Mouse (Mus musculus) heart, postnatal 36 days (tissue): ENCODE measurements around the gene Arhgdib. TPM values are rescaled to one million over a fixed set of nuclear protein-coding genes. Genes with fewer than 3 reads are reported as not detected.
"Not testable (repeated sequence)": the region's sequence is repeated elsewhere in the genome, so short reads cannot be mapped to it uniquely, and the experiment has no call there.

Source experiments
- DNase-seq, 2 experiments: peaks; one replicate each; pipeline ENCODE4 v3.0.0; 2021 to 2022
- intact Hi-C: fragments of 180-260 bp; cut with DNase I; formaldehyde crosslinking; loops from one replicate; pipeline ENCODE4 v1.15.1; 2025
- total RNA-seq, 2 experiments: library from RNA; stranded (reverse); gene quantifications; 2 replicates each; pipeline ENCODE4 v1.2.3; 2021

Gene Arhgdib
- total RNA-seq, 2 experiments from 2014 or later, result 25.5 to 27.2 TPM

DNA sequence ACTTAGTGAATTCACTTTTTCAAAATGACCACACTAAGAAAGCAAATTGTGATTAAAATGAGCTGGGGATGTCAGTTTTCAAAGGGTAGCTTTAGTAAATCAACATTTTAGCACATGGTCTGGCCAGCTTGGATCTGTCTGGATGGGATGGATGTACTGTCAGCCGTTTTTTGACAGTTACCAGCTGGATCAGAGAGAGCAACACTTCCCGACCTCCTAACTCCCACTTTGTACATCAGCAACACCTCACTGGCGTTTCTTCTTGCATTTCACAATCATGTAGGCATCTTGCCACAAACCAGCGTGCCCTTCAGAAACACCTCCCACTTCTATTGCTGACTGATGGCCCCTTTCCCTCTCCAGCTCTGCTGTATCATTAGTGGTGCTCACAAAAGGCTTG lies 43.5 kb downstream of the Arhgdib start:
- DNase-seq, result peak in 1 of 2 experiments; percentile 45
- intact Hi-C loops, result no loop called here

DNA sequence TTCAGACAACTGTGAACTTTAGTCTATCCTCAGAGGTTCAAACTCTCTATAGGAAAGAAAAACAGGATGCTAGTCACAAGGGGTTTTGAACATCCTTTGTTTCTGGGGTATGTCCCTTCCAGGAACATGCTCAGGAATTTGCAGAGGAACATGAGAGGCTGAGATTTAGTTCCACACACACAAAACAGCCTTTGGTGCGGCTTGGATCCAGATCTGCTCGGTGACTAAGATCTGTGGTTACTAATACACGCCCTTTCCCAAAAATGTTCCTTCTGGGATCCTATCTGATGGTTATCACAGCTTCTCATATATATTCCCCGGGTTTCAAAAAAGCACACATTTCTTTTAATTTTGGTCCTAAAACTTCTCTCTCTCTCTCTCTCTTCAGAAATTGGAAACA lies 43.9 kb downstream of the Arhgdib start:
- intact Hi-C loops, result no loop called here
- DNase-seq, result no peak

DNA sequence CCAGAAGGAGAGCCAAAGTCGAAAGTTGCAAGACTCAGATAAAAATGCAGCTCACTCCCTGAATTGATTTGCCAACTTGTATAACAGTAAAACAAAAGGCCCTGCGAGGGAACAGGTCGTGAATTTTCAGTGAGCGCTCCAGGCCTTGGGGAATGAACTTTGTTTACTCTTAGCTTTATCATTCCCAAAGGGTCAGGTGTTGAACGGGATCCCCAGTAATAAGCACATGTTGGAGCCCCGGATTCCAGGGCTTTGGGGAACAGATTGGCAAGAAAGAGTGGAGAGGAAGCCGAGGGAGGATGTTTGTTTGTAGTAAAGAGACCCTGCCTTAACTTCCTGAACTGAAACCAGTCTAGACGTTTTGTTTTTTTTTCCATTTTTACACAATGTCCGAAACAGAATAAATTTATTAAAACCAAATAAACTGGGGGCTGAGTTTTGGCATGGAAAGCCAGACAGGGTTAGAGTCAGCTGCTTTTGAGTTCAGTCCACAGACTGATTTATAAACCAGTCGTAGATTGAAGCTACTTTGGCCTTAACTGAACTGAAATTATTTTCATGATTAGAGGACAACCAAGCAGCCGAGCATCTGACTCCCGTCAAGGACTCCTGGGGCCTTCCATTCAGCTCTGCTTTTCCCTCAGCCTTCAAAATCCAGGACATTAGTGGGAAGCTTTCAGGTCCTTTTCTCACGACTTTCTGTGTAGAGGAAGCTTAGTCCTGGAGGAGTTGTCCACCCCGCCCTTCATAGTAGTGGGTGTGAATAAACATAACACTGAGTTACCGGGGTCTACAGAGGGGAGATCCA lies 47.0 kb downstream of the Arhgdib start:
- intact Hi-C loops, result no loop called here
- peak in 1 of 2 experiments; percentile 49 for DNase-seq

DNA sequence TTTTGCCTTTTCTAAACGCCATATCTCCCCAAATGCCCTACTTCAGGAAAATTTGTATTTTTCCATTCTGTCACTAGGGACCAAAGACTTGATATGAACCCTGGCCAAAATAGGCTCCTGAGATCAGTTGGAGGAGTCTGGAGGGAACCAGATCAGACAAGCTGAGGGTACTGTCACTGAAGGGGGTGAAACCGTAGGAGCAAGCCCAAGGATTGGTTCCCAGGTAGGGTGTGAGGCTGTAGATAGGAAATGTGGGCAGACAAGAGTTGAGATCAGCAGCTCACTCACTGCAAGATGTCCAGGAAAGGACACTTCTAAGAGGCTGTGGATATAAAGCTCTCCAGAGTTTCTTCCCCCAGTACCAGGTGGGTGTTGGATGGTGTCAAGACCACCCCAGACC lies 49.7 kb downstream of the Arhgdib start:
- intact Hi-C loops, result no loop called here
- DNase-seq, result no peak

DNA sequence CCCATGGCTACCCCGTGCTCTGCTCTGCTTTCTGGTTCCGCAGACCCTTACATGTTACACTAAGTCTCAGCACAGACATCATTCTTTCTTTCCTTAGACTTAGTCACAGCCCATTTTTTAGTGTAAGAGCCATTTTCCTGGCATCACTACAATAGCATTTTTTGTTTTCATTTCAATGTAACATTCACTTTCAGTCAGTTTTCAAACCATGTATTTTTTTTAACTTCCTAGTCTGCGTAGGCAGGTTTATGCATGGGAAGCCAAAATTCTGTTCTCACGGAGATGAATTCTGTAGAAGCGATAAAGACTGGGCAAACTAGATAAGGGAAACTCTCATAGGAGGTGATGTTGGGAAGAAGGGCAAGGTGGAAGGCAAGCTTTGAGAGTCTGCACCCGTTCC lies 52.1 kb downstream of the Arhgdib start:
- no peak for DNase-seq
- intact Hi-C loops, result no loop called here

DNA sequence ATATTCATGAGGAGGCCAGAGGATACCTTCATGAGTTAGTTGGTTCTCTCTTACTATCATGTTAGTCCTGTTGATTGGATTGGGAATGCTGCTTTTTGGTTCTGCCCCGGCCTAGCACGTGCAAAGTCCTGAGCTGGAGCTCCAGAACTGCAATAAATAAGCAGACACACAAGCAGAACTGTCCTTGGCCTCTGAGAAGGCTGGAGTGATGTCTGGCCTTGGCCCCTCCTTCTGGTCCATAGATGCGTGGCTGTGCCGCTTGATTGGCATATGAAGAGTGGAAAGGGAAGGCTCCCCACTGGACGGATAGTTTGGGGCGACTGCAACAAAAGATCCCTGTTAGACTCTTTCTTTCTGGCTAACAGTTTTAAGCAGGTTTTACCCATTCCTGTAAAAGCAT lies 52.6 kb downstream of the Arhgdib start:
- no peak for DNase-seq
- intact Hi-C loops, result no loop called here

DNA sequence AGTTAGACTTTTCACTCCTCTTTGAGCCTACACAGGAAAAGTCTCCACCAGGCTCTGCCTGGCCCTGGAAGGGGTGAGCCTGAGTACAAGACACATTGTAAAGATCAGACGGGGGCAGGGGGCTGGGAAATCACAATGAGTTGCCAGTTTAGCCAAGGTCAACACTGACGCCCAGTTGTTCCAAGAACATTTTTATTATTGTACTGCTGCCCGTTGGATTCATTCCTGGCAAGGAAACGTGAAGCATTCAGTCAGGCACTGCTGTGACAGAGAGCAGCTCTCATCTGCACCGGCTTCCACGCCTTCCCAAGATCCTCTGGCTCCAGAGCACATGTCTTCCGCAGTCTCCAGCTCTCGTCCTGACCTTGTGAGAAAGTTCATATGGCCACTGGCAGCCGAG lies 53.8 kb downstream of the Arhgdib start:
- DNase-seq, result peak; percentile 66 to 75
- intact Hi-C loops, result no loop called here

DNA sequence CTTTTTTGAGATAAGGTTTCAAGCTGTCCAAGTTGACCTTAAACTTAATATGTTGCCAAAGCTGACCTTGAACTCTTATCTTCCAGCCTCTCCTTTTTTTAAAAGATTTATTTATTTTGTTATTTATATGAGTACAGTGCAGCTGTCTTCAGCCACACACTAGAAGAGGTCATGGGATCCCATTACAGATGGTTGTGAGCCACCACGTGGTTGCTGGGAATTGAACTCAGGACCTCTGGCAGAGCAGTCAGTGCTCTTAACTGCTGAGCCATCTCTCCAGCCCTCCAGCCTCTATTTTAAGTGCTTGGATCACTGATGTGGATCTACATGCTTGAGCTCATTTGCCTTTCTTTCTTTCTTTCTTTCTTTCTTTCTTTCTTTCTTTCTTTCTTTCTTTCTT lies 56.9 kb downstream of the Arhgdib start:
- intact Hi-C loops, result not testable (repeated sequence)

DNA sequence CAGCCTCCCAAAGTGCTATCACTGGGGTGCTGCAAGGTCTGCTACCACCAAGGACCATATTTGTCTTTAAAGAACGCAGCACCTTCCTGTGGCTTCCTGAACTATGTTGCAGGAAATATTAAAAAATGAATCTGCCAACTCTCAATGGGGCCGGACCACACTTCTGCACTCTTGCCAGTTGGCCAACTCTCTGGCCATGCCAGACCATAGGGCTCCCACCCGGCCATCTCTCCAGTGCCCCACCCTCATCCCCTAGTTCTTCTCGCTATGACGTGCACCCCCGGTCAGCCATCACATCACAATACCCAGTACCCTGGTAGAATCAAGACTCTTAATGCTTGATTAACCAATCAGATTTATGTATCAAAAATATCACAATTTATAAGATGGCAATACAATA lies 57.7 kb downstream of the Arhgdib start:
- DNase-seq, result no peak
- intact Hi-C loops, result no loop called here

More for the DNA sequence above, 56.9 kb downstream of the Arhgdib start:
- not testable (repeated sequence) for DNase-seq

DNA sequence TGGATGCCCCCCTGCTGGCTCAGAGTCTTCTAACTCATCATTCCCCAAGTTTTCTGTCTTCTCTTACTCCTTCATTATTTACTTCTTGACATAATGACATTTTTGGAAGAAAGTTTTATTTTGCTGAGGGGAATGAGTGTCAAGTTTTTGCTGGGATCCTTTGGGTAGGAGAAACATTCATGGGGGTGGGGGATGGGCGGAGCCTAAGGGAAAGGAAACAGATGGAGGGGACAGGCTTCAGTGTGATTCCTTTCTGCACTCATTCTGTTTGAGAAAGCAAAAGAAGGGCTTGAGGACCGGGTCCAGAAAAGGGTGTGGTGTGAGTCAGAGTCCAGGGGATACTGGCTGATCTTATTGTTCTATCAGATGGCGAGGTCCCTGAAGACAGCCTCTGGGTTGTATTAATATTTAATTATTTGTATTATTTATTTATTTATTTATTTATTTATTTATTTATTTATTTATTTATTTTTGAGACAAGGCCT lies 58.2 kb downstream of the Arhgdib start:
- intact Hi-C loops, result no loop called here
- DNase-seq, result no peak

DNA sequence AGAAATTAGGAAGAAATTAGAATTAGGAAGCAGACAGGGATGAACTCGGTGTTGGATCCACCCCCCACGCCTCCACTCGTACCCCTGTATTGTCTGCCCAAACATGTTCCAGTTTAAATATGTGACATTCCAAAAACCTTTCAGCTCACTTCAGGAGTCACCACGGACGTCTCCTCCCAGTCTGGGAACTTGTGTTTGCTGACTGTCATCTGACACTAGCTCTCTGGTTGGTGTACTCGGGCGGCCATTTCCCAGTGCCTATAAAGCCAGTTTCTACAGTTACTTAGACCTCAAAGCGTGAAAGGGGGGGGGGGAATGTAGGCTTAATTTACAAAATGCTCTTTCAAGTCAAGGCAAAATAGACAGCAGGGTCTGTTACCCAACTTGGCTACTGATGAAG lies 60.0 kb downstream of the Arhgdib start:
- intact Hi-C loops, result no loop called here
- no peak for DNase-seq

DNA sequence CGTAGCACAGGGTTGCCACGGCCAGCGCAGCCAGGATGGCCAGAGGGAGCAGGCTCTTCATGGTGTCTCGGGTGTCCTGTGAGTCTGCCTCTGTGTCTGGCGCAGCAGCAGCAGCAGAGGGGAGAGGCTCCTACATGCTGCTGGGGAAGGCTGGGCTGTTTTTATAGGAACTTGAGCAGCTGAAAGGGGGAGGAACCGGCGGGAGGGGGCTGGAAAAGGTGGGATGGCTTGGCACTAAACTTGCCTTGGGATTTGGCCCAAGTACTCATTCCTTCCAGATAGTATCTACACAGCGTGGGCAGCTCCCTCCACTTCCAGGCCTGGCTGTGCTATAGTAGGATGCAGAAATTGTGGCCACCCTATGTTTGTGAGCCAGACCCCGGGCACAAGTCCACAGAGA lies 66.0 kb downstream of the Arhgdib start, which contains the start of gene Mgp:
Gene Mgp, minus strand, starts transcription at position 154 of the 400 bp plus-strand sequence.
- peak; percentile 68 to 70 for DNase-seq
- intact Hi-C loops, result no loop called here

DNA sequence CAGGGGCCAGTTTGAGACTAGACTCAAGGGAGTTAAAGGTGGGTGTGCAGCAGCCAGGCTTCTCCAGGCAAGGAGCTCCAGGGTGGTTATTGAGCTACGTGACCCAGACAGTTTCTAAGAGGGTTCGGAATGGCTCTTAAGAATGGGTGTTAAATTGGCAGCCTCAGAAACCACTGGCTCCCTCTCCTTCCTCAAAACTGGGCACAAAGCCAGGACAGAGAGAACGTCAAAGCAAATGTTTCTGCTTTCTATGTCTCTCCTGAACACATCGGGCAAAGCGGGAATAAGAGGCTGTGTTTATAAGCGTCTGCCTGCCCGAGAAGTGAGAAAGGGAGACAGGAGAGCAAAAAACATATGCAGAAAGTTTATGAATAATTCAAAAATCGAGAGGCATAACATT lies 67.1 kb downstream of the Arhgdib start:
- peak; percentile 35 to 44 for DNase-seq
- intact Hi-C loops, result no loop called here

Other genes with a start within 250 kb of the Arhgdib start
- gene Gucy2c, start 160.1 kb downstream of the Arhgdib start, total RNA-seq, result not detected
- gene Hist4h4, start 137.5 kb downstream of the Arhgdib start, total RNA-seq, result 1 to 10 TPM; 8.2 to 8.5 TPM
- 10 to 100 TPM; 29.9 to 30.9 TPM for gene H2afj, start 133.7 kb downstream of the Arhgdib start, total RNA-seq
- under 1 TPM; 0.27 to 0.36 TPM for gene BC049715, start 114.3 kb downstream of the Arhgdib start, total RNA-seq
- gene Wbp11, start 113.7 kb downstream of the Arhgdib start, total RNA-seq, result 10 to 100 TPM; 63.3 to 64.1 TPM
- not detected for gene Smco3, start 106.4 kb downstream of the Arhgdib start, total RNA-seq
- gene Art4, start 84.2 kb downstream of the Arhgdib start, total RNA-seq, result 10 to 100 TPM; 21.9 to 26.1 TPM
- gene Mgp, start 66.1 kb downstream of the Arhgdib start, total RNA-seq, result 100 to 1,000 TPM; 344 to 476 TPM
- gene Erp27, start 19.7 kb downstream of the Arhgdib start, total RNA-seq, result not detected
- not detected for gene Pde6h, start 18.1 kb downstream of the Arhgdib start, total RNA-seq
- gene Rerg, start 228.6 kb upstream of the Arhgdib start, total RNA-seq, result 1 to 10 TPM; 3.6 to 4.1 TPM